Mouse (Mus musculus) MEL (cell line): ENCODE data around the gene Fam76a. TPM values are rescaled to one million over a fixed set of nuclear protein-coding genes. Genes with fewer than 3 reads are reported as not detected.

ENCODE experiments used
- DNase-seq: peaks from one replicate; pipeline ENCODE4 v3.0.0; 2011; ENCODE audit warnings: low read depth, low spot score
- H3K27ac ChIP-seq: 2 replicates; pipeline ENCODE4 v1.5.1; 2012; ENCODE audit warnings: low read depth, mild to moderate bottlenecking, control low read depth, low read length, moderate library complexity; ENCODE audit not compliant: control insufficient read depth
- H3K27me3 ChIP-seq, 2 experiments: fragments of 150-350 bp in 1 of 2; sonication (generic) in 1 of 2; 2 replicates each; pipeline ENCODE4 v1.6.1; 2012; ENCODE audit warnings: low read length in 2 of 2, mild to moderate bottlenecking in 2 of 2, improper control_type of control experiment in 1 of 2, moderate library complexity in 1 of 2; ENCODE audit not compliant: insufficient read depth in 2 of 2, control insufficient read depth in 1 of 2
- H3K36me3 ChIP-seq, 2 experiments: 2 replicates each; pipeline ENCODE4 v1.6.1; 2012 to 2014; ENCODE audit warnings: low read length in 2 of 2, improper control_type of control experiment in 1 of 2, inconsistent platforms in 1 of 2, mild to moderate bottlenecking in 1 of 2; ENCODE audit not compliant: insufficient read depth in 2 of 2, control insufficient read depth in 1 of 2
- H3K4me1 ChIP-seq, 2 experiments: fragments of 150-350 bp in 1 of 2; sonication (generic) in 1 of 2; 2 replicates each; pipeline ENCODE4 v1.6.1; 2012; ENCODE audit warnings: low read length in 2 of 2, improper control_type of control experiment in 1 of 2, mild to moderate bottlenecking in 1 of 2; ENCODE audit not compliant: insufficient read depth in 2 of 2, control insufficient read depth in 1 of 2
- H3K4me3 ChIP-seq, 2 experiments: fragments of 150-350 bp in 1 of 2; sonication (generic) in 1 of 2; 2 replicates each; pipeline ENCODE4 v1.5.1; 2012; ENCODE audit warnings: low read depth in 2 of 2, low read length in 2 of 2, mild to moderate bottlenecking in 2 of 2, moderate library complexity in 2 of 2, control low read depth in 1 of 2, improper control_type of control experiment in 1 of 2; ENCODE audit not compliant: control insufficient read depth in 1 of 2, insufficient read depth in 1 of 2
- H3K79me2 ChIP-seq: 2 replicates; pipeline ENCODE4 v1.6.1; 2012; ENCODE audit warnings: mild to moderate bottlenecking, low read length, moderate library complexity; ENCODE audit not compliant: control insufficient read depth, poor library complexity, insufficient read depth
- H3K9ac ChIP-seq: 2 replicates; pipeline ENCODE4 v1.6.1; 2012; ENCODE audit warnings: low read depth, mild to moderate bottlenecking, control low read depth, low read length, moderate library complexity; ENCODE audit not compliant: control insufficient read depth, poor library complexity, severe bottlenecking
- H3K9me3 ChIP-seq: fragments of 150-350 bp; sonication (generic); replicated peaks from 2 replicates; pipeline ENCODE4 v1.6.1; 2012; ENCODE audit warnings: mild to moderate bottlenecking, low read length, improper control_type of control experiment, moderate library complexity; ENCODE audit not compliant: insufficient read depth
- BHLHE40 ChIP-seq: IDR thresholded peaks from 2 replicates; pipeline ENCODE4 v1.6.1; 2012; ENCODE audit warnings: low read depth, mild to moderate bottlenecking, inconsistent platforms, low read length, improper control_type of control experiment, borderline replicate concordance
- CHD1 ChIP-seq: IDR thresholded peaks from 2 replicates; pipeline ENCODE4 v1.6.1; 2012; ENCODE audit warnings: low read depth, mild to moderate bottlenecking, inconsistent platforms, low read length, improper control_type of control experiment
- E2F4 ChIP-seq: IDR thresholded peaks from 2 replicates; pipeline ENCODE4 v1.6.1; 2011; ENCODE audit warnings: low read depth, low read length, improper control_type of control experiment, borderline replicate concordance
- ELF1 ChIP-seq: IDR thresholded peaks from 2 replicates; pipeline ENCODE4 v1.6.1; 2014; ENCODE audit warnings: low read depth, mild to moderate bottlenecking, inconsistent platforms, low read length, improper control_type of control experiment, moderate library complexity
- EP300 ChIP-seq, 2 experiments: IDR thresholded peaks; 2 replicates each; pipeline ENCODE4 v1.6.1; 2011; ENCODE audit warnings: improper control_type of control experiment in 2 of 2, low read length in 2 of 2, low read depth in 1 of 2, mild to moderate bottlenecking in 1 of 2
- ETS1 ChIP-seq: IDR thresholded peaks from 2 replicates; pipeline ENCODE4 v1.6.1; 2012; ENCODE audit warnings: low read depth, mild to moderate bottlenecking, inconsistent platforms, low read length, improper control_type of control experiment, moderate library complexity
- HCFC1 ChIP-seq: IDR thresholded peaks from 2 replicates; pipeline ENCODE4 v1.6.1; 2012; ENCODE audit warnings: low read depth, mild to moderate bottlenecking, inconsistent platforms, low read length, improper control_type of control experiment, moderate library complexity
- JUND ChIP-seq: IDR thresholded peaks from 2 replicates; pipeline ENCODE4 v1.6.1; 2011; ENCODE audit warnings: low read depth, mild to moderate bottlenecking, improper control_type of control experiment, low read length
- KAT2A ChIP-seq: conservative IDR thresholded peaks from 2 replicates; pipeline ENCODE4 v1.6.1; 2012; ENCODE audit warnings: low read depth, low read length, improper control_type of control experiment, inconsistent platforms
- MAX ChIP-seq: IDR thresholded peaks from 2 replicates; pipeline ENCODE4 v1.6.1; 2011; ENCODE audit warnings: low read length, improper control_type of control experiment
- MXI1 ChIP-seq: IDR thresholded peaks from 2 replicates; pipeline ENCODE4 v1.6.1; 2011; ENCODE audit warnings: mild to moderate bottlenecking, low read depth, low read length, improper control_type of control experiment
- MYB ChIP-seq: IDR thresholded peaks from 2 replicates; pipeline ENCODE4 v1.6.1; 2011; ENCODE audit warnings: mild to moderate bottlenecking, low read depth, low read length, improper control_type of control experiment
- MYC ChIP-seq: IDR thresholded peaks from 2 replicates; pipeline ENCODE4 v1.6.1; 2011; ENCODE audit warnings: low read depth, mild to moderate bottlenecking, low read length, improper control_type of control experiment, moderate library complexity
- NELFE ChIP-seq: IDR thresholded peaks from 2 replicates; pipeline ENCODE4 v1.6.1; 2011; ENCODE audit warnings: low read depth, low read length, improper control_type of control experiment
- NRF1 ChIP-seq: IDR thresholded peaks from 2 replicates; pipeline ENCODE4 v1.6.1; 2014; ENCODE audit warnings: low read depth, mild to moderate bottlenecking, inconsistent platforms, low read length, improper control_type of control experiment, moderate library complexity; ENCODE audit not compliant: poor library complexity, insufficient read depth, severe bottlenecking
- POLR2A ChIP-seq, 2 experiments: IDR thresholded peaks; 2 replicates each; pipeline ENCODE4 v1.6.1; 2011 to 2012; ENCODE audit warnings: low read length in 2 of 2, mild to moderate bottlenecking in 2 of 2, control low read depth in 1 of 2, improper control_type of control experiment in 1 of 2, low read depth in 1 of 2, moderate library complexity in 1 of 2; ENCODE audit not compliant: control insufficient read depth in 1 of 2, insufficient read depth in 1 of 2, poor library complexity in 1 of 2
- POLR2AphosphoS5 ChIP-seq: IDR thresholded peaks from 2 replicates; pipeline ENCODE4 v1.6.1; 2012; ENCODE audit warnings: low read depth, borderline replicate concordance, mild to moderate bottlenecking, inconsistent platforms, low read length, moderate library complexity, mixed read lengths
- RCOR1 ChIP-seq: IDR thresholded peaks from 2 replicates; pipeline ENCODE4 v1.6.1; 2012; ENCODE audit warnings: low read depth, mild to moderate bottlenecking, inconsistent platforms, low read length, improper control_type of control experiment
- SIN3A ChIP-seq: IDR thresholded peaks from 2 replicates; pipeline ENCODE4 v1.6.1; 2012; ENCODE audit warnings: low read length, improper control_type of control experiment, inconsistent platforms
- SMC3 ChIP-seq: IDR thresholded peaks from 2 replicates; pipeline ENCODE4 v1.6.1; 2011; ENCODE audit warnings: low read depth, low read length, improper control_type of control experiment
- TAL1 ChIP-seq: IDR thresholded peaks from 2 replicates; pipeline ENCODE4 v1.6.1; 2012; ENCODE audit warnings: mild to moderate bottlenecking, inconsistent platforms, low read length, moderate library complexity, mixed read lengths
- TBP ChIP-seq: IDR thresholded peaks from 2 replicates; pipeline ENCODE4 v1.8.0; 2011; ENCODE audit warnings: low read depth, low read length, improper control_type of control experiment
- TCF12 ChIP-seq: IDR thresholded peaks from 2 replicates; pipeline ENCODE4 v1.6.1; 2014; ENCODE audit warnings: low read depth, mild to moderate bottlenecking, inconsistent platforms, low read length, improper control_type of control experiment, moderate library complexity
- UBTF ChIP-seq: IDR thresholded peaks from 2 replicates; pipeline ENCODE4 v1.6.1; 2012; ENCODE audit warnings: low read depth, mild to moderate bottlenecking, inconsistent platforms, low read length, improper control_type of control experiment, moderate library complexity, borderline replicate concordance; ENCODE audit not compliant: insufficient read depth
- USF1 ChIP-seq: IDR thresholded peaks from 2 replicates; pipeline ENCODE4 v1.6.1; 2014; ENCODE audit warnings: low read depth, mild to moderate bottlenecking, inconsistent platforms, low read length, improper control_type of control experiment, moderate library complexity
- ZNF384 ChIP-seq: IDR thresholded peaks from 2 replicates; pipeline ENCODE4 v1.6.1; 2012; ENCODE audit warnings: low read depth, mild to moderate bottlenecking, inconsistent platforms, low read length, improper control_type of control experiment
- polyA plus RNA-seq, 2 experiments: library from polyadenylated mRNA; stranded (reverse) in 1 of 2; unstranded in 1 of 2; fragments of >175 nt in 1 of 2; fragments of >200 nt in 1 of 2; gene quantifications; 2 replicates each; pipeline versions ENCODE4 v1.2.1 to v1.2.4; 2012; ENCODE audit warnings: low replicate concordance in 2 of 2, low read depth in 1 of 2; ENCODE audit not compliant: insufficient read length in 2 of 2, insufficient read depth in 1 of 2, missing spikeins in 1 of 2
- total RNA-seq: library from RNA; depleted of rRNA; stranded (reverse); fragments of 300-350 nt; gene quantifications from 2 replicates; pipeline ENCODE4 v1.2.3, GENCODE M21; 2012

Gene Fam76a
- total and polyA plus RNA-seq, 3 experiments = 8.4 to 15.4 TPM; not detected in 1

DNA sequence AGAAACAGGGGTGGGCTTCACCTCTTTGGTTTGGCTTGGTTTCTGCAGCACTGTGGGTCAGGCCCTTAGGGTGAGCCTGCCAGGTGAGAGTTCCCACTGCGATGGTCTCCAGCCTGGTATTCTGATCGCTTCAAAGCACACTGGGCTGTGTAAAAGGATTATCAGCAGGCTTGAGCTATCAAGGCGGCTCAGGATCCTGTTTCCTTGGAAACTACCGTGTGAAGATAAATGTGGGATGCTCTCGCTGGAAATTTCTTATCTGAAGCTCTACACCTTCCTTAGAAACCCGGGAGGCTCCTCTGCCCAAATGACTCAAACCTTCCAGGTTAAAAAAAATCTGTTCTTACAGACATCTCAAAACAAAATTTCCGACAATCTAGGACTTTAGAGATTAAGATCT is 28.0 kb downstream of the Fam76a start (continued):
- TF ChIP-seq E2F4 (no peak), JUND (no peak), RCOR1 (no peak), UBTF (no peak), SMC3 (no peak), TBP (no peak), ZNF384 (no peak)

DNA sequence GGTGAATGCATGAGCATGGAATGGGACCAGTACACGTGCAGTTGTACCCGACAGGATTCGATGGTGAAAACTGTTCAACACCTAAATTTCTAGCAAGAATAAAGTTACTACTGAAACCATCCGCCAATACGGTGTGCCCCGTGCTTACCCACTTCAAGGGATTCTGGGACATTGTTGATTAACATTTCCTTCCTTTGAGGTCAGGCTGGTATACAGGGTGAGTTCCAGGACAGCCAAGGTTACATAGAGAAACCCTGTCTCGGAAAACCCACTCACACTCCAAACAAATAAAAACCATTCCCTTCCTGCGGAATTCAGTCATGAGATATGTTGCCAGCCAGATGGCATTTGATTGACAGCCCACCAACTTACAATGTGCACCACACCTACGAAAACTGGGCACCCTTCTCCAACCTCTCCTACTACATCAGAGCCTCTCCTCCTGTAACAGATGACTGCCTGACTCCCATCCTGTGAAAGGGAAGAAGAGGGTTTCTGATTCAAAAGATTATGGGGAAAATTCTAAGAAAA is 37.4 kb downstream of the Fam76a start:
- TF ChIP-seq TAL1 = no peak
- TF ChIP-seq MYC = peak; percentile 42; the same call in 1 of the 2 replicates
- TF ChIP-seq, all 39 proteins: peak for 1
- Histone ChIP-seq H3K9me3 (no peaks in the 10 kb centered on the region), H3K4me3 (peak overlapping the region; percentile 83 to 100), H3K4me1 (peaks cover 5 to 12% of the 10 kb centered on the region in 2 experiments; a peak in 3 of 4 replicates), H3K79me2 (peaks cover 32% of the 10 kb centered on the region), H3K36me3 (peaks cover 3 to 14% of the 10 kb centered on the region in 2 experiments; a peak in 3 of 4 replicates), H3K9ac (peak overlapping the region; percentile 74), H3K27me3 (no peaks in the 10 kb centered on the region), H3K27ac (peak overlapping the region; percentile 32)
- no peak for DNase-seq

DNA sequence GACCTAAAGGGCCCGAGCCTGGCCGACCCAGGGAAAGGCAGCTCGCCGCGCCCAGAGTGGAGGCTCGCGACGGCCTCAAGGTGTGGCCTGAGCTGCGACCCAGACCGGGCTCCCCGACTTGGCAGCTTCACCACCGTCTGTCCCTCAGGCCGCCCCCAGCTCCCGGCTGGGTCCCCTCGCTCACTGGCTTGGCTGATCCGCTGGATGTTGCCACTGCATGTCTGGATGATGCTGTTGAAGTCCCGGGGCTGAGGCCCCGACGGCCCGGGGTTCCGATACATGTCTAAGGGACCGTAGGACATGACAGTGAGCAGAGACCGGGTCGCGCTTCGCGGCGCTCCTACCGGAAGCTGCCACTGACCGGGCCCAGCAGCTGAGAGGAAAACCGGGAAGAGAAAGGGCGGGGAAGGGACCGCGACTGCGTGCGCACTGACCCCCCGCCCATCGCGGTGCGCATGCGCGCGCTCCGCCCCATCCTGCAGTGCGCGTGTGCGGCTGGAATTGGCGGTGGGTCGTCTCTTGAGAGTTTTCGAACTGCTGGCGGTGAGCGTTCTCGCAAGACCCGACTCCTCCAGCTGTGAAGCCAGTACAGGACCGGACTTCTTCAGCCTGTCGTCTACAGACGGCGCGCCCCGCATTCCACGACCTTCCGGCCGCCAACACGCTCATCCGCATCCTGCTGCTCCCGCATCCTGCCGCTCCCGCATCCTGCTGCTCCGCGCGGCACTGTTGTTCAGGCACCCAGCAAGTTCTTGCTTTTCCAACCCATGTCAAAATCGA is 38.1 kb downstream of the Fam76a start, which contains the start of gene Stx12:
Gene Stx12, minus strand, starts transcription at position 446 of the 780 bp plus-strand sequence.
- peaks cover 3 to 14% of the 10 kb centered on the region in 2 experiments; a peak in 3 of 4 replicates for H3K36me3 ChIP-seq
- H3K9ac ChIP-seq = peak within 1 kb of the TSS; percentile 82
- H3K9me3 ChIP-seq = no peaks in the 10 kb centered on the region
- H3K4me1 ChIP-seq = peaks cover 5 to 12% of the 10 kb centered on the region in 2 experiments; a peak in 3 of 4 replicates
- no peaks in the 10 kb centered on the region for H3K27me3 ChIP-seq
- peak; percentile 91 for DNase-seq
- H3K79me2 ChIP-seq = peaks cover 34% of the 10 kb centered on the region
- H3K27ac ChIP-seq = peak within 1 kb of the TSS; percentile 72
- peak within 1 kb of the TSS; percentile 83 to 100 for H3K4me3 ChIP-seq
- peak; percentile 93 for TF ChIP-seq NRF1
- TF ChIP-seq ZNF384 = no peak
- TF ChIP-seq ELF1 = peak; percentile 77
- TF ChIP-seq EP300 (IDR thresholded peaks at IDR 0.05; ENCODE audit: low read depth in 1 of 2, low read length in 2 of 2) = 0 out of 4 replicates have a peak, but pooled peaks of 1 of the 2 experiments have one; percentile 5
- no peak for TF ChIP-seq MYB
- no peak for TF ChIP-seq BHLHE40
- peak; percentile 63 for TF ChIP-seq SIN3A
- peak; percentile 61; the same call in 1 of the 2 replicates for TF ChIP-seq MYC
- TF ChIP-seq CHD1 = peak; percentile 74; the same call in 1 of the 2 replicates
- TF ChIP-seq USF1 = peak; percentile 40; the same call in 1 of the 2 replicates
- TF ChIP-seq MXI1 = peak; percentile 82
- TF ChIP-seq POLR2A (IDR thresholded peaks at IDR 0.05; ENCODE audit: control insufficient read depth in 1 of 2, insufficient read depth in 1 of 2, low read depth in 1 of 2, low read length in 2 of 2, poor library complexity in 1 of 2) = peak; percentile 83 to 94
- TF ChIP-seq ETS1 = peak; percentile 44; the same call in 1 of the 2 replicates
- 0 out of 2 replicates have a peak, but pooled peaks have one; percentile 13 for TF ChIP-seq RCOR1
- peak; percentile 80 for TF ChIP-seq HCFC1
- TF ChIP-seq KAT2A = no peak
- no peak; the same call in 1 of the 2 replicates for TF ChIP-seq MAX
- peak; percentile 66 for TF ChIP-seq TCF12
- TF ChIP-seq POLR2AphosphoS5 = no peak
- peak; percentile 98 for TF ChIP-seq NELFE
